Mouse (Mus musculus) cerebellum, postnatal 10 days (tissue): ENCODE data around the gene Trub2.
A peak's percentile ranks its signal among the peaks of the same experiment; 100 is the strongest.

Experiments used
- DNase-seq, 2 experiments: peaks; one replicate each; pipeline ENCODE4 v3.0.0; 2021; ENCODE audit warnings: mixed read lengths in 2 of 2

The Trub2 gene

DNA sequence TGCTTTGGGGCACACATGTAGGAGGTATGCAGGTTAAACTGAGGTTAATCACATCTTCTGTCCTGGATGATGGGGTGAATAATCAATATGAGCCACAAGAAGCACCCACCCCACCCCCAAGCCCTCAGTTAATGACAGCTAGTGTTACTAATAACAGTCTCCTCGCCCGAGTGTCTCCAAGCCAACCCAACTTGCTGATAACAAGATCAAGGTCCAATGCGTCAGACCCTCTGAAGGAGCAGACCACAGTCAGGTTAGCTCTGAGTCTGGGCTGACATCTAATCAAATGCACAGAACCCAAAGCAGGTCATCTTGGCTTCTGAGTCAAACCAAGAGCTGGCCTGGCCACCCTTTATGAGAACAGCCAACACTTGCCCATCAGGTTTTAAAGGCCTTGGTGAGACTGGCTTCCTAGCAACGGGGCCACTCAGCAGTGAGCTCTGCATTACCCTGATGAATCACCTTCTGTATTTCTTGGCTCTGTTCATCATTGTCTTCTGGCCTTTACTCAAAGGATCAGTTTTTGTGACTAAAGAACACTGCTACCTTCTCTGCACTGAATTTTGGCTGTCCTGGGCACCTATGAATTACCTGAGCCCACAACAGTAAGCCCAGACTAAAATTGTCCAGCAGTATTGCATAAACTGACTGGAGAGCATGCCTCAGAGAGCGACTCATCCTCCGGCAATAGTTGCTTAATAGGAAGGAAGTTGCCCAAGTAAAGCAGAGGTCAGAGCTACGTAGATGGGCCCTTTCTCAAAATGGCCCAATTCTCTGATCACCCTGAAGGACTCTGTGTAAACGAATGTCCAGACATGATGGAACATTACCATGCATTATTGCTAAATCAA lies 16.5 kb downstream of the Trub2 start:
- no peak for DNase-seq

- DNase-seq = no peak
Measured at GRCm38 (mm10) chr2:29770162-29770561, 18.1 kb downstream of the Trub2 start.

GRCm38 (mm10) chr2:29768901-29769300 lies 19.4 kb downstream of the Trub2 start:
- no peak for DNase-seq

DNA sequence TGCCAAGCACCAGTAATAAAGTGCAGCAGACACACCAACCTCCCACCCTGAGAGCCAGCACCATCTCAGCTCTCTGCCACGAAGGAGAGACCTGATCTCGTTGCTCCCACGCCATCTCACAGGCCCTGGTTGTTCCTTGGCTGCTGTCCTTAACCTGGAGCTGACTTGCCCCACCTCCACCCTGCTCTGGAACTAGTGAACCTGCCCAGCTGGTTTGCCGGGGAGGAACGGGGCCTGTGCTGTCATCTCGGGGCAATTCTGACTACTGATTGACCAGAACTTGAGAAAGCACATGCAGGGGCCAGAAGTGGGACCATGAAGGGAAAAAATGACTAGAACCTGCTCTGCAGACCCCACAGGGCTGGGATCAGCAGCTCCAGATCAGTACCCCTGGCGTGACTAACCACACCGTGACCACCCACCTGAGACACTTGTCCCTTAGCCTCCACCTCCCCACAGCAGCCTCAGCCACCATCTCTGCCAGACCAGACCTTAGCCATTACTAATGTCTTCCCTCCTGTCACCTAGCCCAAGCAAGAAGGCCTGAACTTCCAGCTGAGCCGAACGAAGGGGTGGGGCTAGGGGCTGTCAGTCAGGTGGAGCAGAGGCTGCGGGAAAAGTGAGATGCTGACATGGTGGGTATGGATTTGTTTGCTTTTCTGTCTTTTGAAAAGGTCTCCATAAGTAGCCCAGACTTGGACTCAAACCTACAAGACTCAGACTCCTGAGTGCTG lies 20.2 kb downstream of the Trub2 start:
- DNase-seq = no peak

- peak; percentile 83 to 89 for DNase-seq
Measured at GRCm38 (mm10) chr2:29764831-29765230, 23.5 kb downstream of the Trub2 start.

DNA sequence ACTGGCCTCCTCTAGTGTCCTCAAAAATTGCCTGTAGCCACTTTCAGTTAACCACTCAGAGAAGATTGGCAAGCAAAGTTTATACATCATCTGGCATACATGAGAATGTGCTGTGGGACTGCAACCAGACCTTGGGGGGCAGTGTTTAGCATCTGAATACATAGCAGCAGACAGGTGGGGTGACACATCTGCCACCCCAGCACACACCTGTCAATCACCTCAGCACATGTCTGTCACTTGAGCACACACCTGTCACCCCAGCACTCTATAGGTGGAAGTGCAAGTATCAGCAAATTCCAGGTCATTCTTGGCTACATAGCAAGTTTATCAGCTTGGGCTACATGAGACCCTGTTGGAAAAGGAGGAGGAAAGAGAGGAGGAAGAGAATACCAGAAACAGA lies 32.6 kb downstream of the Trub2 start:
- no peak for DNase-seq

DNA sequence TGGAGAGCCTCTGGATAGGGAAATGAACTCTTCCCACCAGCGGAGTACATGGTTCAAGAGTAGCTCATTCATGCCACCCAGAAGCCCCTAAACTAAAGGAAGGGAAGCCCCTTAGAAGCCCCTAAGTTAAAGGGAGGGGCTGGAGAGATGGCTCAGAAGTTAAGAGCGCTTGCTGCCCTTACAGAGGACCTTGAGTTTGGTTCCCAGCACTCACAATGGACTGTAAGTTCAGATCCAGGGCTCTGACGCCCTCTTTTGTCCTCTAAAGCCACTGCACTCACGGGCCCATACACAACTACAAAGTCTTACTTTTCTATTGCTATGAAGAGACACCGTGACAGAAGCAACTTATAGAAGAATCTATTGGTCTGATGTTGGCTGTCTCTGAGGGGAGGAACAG lies 35.9 kb downstream of the Trub2 start:
- no peak for DNase-seq

GRCm38 (mm10) chr2:29751497-29751896 lies 36.8 kb downstream of the Trub2 start, which contains the start of gene Gm13420:
Gene Gm13420, minus strand, starts transcription at chr2:29751685.
- no peak for DNase-seq

- no peak for DNase-seq
Measured at GRCm38 (mm10) chr2:29748499-29748898, 39.8 kb downstream of the Trub2 start.

DNA sequence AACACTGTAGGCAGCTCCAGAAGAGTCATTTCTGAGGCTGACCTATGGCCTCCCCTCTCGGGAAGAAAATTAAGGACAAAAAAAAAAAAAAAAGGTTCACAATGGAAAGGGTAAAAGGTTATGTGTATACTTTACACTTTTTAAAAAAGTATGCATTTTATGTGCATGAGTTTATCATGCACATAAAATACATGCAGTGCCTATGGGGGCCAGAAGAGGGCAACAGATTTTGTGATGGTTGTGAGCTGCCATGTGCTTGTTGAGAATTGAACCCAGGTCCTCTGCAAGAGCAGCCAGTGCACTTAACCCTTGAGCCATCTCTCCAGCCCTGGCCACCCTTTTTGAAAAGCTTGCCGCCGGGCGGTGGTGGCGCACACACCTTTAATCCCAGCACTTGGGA lies 40.5 kb downstream of the Trub2 start:
- peak; percentile 59 to 65 for DNase-seq

DNA sequence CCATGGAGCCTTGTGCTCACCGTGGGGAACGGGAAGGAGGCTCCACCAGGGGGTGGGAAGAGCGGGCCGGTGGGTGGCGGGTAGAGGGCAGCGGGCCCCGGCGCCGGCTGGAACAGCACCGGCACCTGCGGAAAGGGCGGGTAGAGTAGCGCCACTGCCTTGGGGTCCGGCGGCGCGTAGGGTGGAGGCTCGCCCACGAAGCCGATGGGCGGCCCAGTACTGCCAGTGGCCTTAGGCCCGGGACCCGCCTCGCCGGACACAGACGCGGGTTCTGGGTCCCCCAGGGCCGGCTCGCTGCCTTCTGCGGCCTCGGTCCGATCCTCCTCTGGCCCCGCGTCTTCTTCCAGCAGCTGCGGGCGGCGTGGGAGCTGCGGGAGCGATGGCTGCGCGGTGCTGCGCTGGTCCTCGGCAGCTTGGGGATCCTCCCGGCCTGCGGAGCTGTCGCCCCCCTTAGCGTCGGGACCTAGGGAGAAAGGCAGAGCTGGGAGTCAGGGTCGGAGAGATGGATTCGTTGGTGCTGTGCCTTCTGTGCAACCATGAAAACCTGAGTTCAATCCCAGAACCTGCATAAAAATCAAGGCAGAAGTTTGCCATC lies 41.0 kb downstream of the Trub2 start:
- peak; percentile 32 to 41 for DNase-seq

- no peak for DNase-seq
Measured at GRCm38 (mm10) chr2:29744256-29744655, 44.0 kb downstream of the Trub2 start.

- no peak for DNase-seq
Measured at GRCm38 (mm10) chr2:29741207-29741606, 47.1 kb downstream of the Trub2 start.

DNA sequence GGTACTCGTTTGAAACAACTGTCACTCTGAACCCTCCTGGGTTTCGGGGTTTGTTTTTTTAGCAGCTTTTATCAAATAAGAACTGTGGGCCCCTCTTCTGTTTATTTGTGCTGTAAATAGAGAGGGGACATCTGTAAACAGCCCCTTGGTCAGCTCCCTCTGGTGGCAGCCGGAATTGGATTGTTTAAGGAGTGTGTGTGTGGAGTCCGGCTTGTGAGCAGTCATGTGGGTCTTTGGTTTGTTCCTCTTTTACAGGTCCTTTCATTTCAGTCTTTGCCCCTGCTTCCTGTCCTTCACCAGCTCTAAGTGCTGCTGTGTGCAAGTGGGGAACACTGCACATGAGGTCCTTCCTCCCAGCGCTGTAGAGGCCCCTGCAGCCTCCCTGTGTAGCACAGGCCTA lies 48.9 kb downstream of the Trub2 start:
- peak in 1 of 2 experiments; percentile 43 for DNase-seq

- no peak for DNase-seq
Measured at GRCm38 (mm10) chr2:29738799-29739198, 49.5 kb downstream of the Trub2 start.

- no peak for DNase-seq
Measured at GRCm38 (mm10) chr2:29737209-29737925, 50.9 kb downstream of the Trub2 start.

- no peak for DNase-seq
Measured at GRCm38 (mm10) chr2:29735708-29736107, 52.6 kb downstream of the Trub2 start.

GRCm38 (mm10) chr2:29733348-29733747 lies 55.0 kb downstream of the Trub2 start:
- DNase-seq = no peak

DNA sequence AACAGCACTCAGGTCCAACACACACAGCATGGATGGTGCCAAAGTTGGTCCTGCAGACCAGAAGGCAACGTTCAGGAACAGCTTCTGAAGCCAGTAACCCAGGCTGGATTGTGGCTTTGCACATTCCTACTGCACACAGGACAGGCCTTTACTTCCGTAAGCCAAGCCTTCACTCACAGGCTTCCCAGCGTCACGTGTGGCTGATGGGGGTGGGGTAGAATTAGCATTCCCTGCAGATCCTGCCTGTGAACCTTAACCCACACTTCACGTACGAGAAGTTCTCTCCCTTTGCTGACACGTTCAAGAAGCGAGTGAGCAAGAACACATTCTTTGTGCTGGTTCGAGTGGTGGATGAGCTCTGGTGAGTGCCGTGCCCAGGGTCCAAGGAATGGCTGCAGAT lies 55.7 kb downstream of the Trub2 start:
- no peak for DNase-seq

- DNase-seq = peak; percentile 68 to 70
Measured at GRCm38 (mm10) chr2:29731545-29731944, 56.8 kb downstream of the Trub2 start.

DNA sequence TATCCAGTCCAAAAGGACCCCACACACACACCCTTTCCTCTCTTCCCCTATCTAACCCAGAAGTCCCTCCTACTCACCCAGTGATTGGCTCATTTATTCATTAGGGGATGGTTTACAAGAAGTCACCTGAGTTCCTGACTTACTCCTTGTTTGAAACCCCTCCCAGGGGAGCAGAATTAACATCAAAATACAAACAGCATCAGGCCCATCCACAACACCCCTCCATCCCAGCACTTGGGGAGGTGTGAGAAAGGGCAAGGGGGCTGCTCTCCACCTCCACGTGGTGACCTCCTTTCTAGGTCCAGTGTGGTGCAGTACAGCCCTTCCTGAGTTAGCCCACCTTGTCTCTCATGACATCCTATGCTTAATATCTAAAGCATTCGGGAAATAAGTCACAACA lies 58.8 kb downstream of the Trub2 start:
- DNase-seq = no peak

- DNase-seq = no peak
Measured at GRCm38 (mm10) chr2:29724664-29725365, 63.5 kb downstream of the Trub2 start.
